Mouse (Mus musculus): Measurements from ENCODE around the gene Efnb3. TPM values are rescaled to one million over a fixed set of nuclear protein-coding genes. Genes with fewer than 3 reads are reported as not detected.

The Efnb3 gene
- polyA plus RNA-seq, 1 experiment from 2014 or later = 14.4 TPM

GRCm38 (mm10) chr11:69591424-69591823 lies 31.4 kb upstream of the Efnb3 start:
- H3K4me1 ChIP-seq (ENCODE audit: control insufficient read depth, insufficient read depth, low read length) = no peaks in the 10 kb centered on the region
- H3K36me3 ChIP-seq (ENCODE audit: control insufficient read depth, insufficient read depth, low read length) = peaks cover 39% of the 10 kb centered on the region
- 84% methylated on average over 3 of the region's 3 CpGs for WGBS

GRCm38 (mm10) chr11:69590622-69591021 lies 30.6 kb upstream of the Efnb3 start:
- Histone ChIP-seq H3K4me3 (ENCODE audit: low read depth, low read length) (no peak overlapping the region), H3K27ac (replicated peaks; ENCODE audit: low read depth, low read length) (no peak overlapping the region), H3K36me3 (ENCODE audit: control insufficient read depth, insufficient read depth, low read length) (peaks cover 39% of the 10 kb centered on the region), H3K27me3 (ENCODE audit: control insufficient read depth, insufficient read depth, low read length) (no peaks in the 10 kb centered on the region), H3K4me2 (ENCODE audit: low read depth, severe bottlenecking) (no peak overlapping the region), H3K4me1 (ENCODE audit: control insufficient read depth, insufficient read depth, low read length) (no peaks in the 10 kb centered on the region), H3K9ac (ENCODE audit: low read length) (no peak overlapping the region), H3K9me3 (ENCODE audit: control insufficient read depth, low read length) (no peaks in the 10 kb centered on the region)
- DNase-seq (ENCODE audit: low spot score) (no peak), ATAC-seq (ENCODE audit: insufficient number of reproducible peaks, low FRiP score, low TSS enrichment, low read depth) (no peak)
- 94% methylated on average over 8 of the region's 8 CpGs for WGBS

More at GRCm38 (mm10) chr11:69591424-69591823, 31.4 kb upstream of the Efnb3 start:
- no peaks in the 10 kb centered on the region for H3K9me3 ChIP-seq (ENCODE audit: control insufficient read depth, low read length)
- H3K27ac ChIP-seq (replicated peaks; ENCODE audit: low read depth, low read length) = no peak overlapping the region
- DNase-seq (ENCODE audit: low spot score) (no peak), ATAC-seq (ENCODE audit: insufficient number of reproducible peaks, low FRiP score, low TSS enrichment, low read depth) (no peak)
- H3K9ac ChIP-seq (ENCODE audit: low read length) = no peak overlapping the region
- no peaks in the 10 kb centered on the region for H3K27me3 ChIP-seq (ENCODE audit: control insufficient read depth, insufficient read depth, low read length)
- H3K4me2 ChIP-seq (ENCODE audit: low read depth, severe bottlenecking) = no peak overlapping the region
- H3K4me3 ChIP-seq (ENCODE audit: low read depth, low read length) = no peak overlapping the region

GRCm38 (mm10) chr11:69589207-69589834 lies 29.3 kb upstream of the Efnb3 start:
- 92% methylated on average over 22 of the region's 22 CpGs for WGBS
- H3K4me2 ChIP-seq (ENCODE audit: low read depth, severe bottlenecking) = no peak overlapping the region
- no peaks in the 10 kb centered on the region for H3K27me3 ChIP-seq (ENCODE audit: control insufficient read depth, insufficient read depth, low read length)
- no peaks in the 10 kb centered on the region for H3K9me3 ChIP-seq (ENCODE audit: control insufficient read depth, low read length)
- peaks cover 39% of the 10 kb centered on the region for H3K36me3 ChIP-seq (ENCODE audit: control insufficient read depth, insufficient read depth, low read length)
- no peak overlapping the region for H3K27ac ChIP-seq (replicated peaks; ENCODE audit: low read depth, low read length)
- no peak overlapping the region for H3K4me3 ChIP-seq (ENCODE audit: low read depth, low read length)
- no peaks in the 10 kb centered on the region for H3K4me1 ChIP-seq (ENCODE audit: control insufficient read depth, insufficient read depth, low read length)
- DNase-seq (ENCODE audit: low spot score) (no peak), ATAC-seq (ENCODE audit: insufficient number of reproducible peaks, low FRiP score, low TSS enrichment, low read depth) (no peak)
- H3K9ac ChIP-seq (ENCODE audit: low read length) = no peak overlapping the region

- WGBS = 87% methylated on average over 7 of the region's 7 CpGs
- Histone ChIP-seq H3K4me2 (ENCODE audit: low read depth, severe bottlenecking) (no peak overlapping the region), H3K27ac (replicated peaks; ENCODE audit: low read depth, low read length) (no peak overlapping the region), H3K9ac (ENCODE audit: low read length) (no peak overlapping the region), H3K4me1 (ENCODE audit: control insufficient read depth, insufficient read depth, low read length) (0 out of 2 replicates have a peak, but pooled peaks cover 4% of the 10 kb centered on the region), H3K36me3 (ENCODE audit: control insufficient read depth, insufficient read depth, low read length) (peaks cover 23% of the 10 kb centered on the region), H3K9me3 (ENCODE audit: control insufficient read depth, low read length) (no peaks in the 10 kb centered on the region), H3K4me3 (ENCODE audit: low read depth, low read length) (no peak overlapping the region), H3K27me3 (ENCODE audit: control insufficient read depth, insufficient read depth, low read length) (no peaks in the 10 kb centered on the region)
- ATAC-seq (ENCODE audit: insufficient number of reproducible peaks, low FRiP score, low TSS enrichment, low read depth) = no peak
- no peak for DNase-seq (ENCODE audit: low spot score)
These were observed 25.8 kb upstream of the Efnb3 start for GRCm38 (mm10) chr11:69585718-69586325.

GRCm38 (mm10) chr11:69584937-69585336 lies 24.9 kb upstream of the Efnb3 start:
- no peak for ATAC-seq (ENCODE audit: insufficient number of reproducible peaks, low FRiP score, low TSS enrichment, low read depth)
- peaks cover 18% of the 10 kb centered on the region for H3K36me3 ChIP-seq (ENCODE audit: control insufficient read depth, insufficient read depth, low read length)

GRCm38 (mm10) chr11:69584008-69584407 lies 24.0 kb upstream of the Efnb3 start:
- Histone ChIP-seq H3K4me2 (ENCODE audit: low read depth, severe bottlenecking) (no peak overlapping the region), H3K36me3 (ENCODE audit: control insufficient read depth, insufficient read depth, low read length) (peaks cover 10% of the 10 kb centered on the region), H3K9ac (ENCODE audit: low read length) (no peak overlapping the region), H3K9me3 (ENCODE audit: control insufficient read depth, low read length) (no peaks in the 10 kb centered on the region), H3K27ac (replicated peaks; ENCODE audit: low read depth, low read length) (no peak overlapping the region), H3K4me1 (ENCODE audit: control insufficient read depth, insufficient read depth, low read length) (0 out of 2 replicates have a peak, but pooled peaks cover 4% of the 10 kb centered on the region), H3K4me3 (ENCODE audit: low read depth, low read length) (no peak overlapping the region), H3K27me3 (ENCODE audit: control insufficient read depth, insufficient read depth, low read length) (no peaks in the 10 kb centered on the region)
- no peak for DNase-seq (ENCODE audit: low spot score)
- ATAC-seq (ENCODE audit: insufficient number of reproducible peaks, low FRiP score, low TSS enrichment, low read depth) = no peak
- WGBS = 86% methylated on average over 7 of the region's 7 CpGs

More at GRCm38 (mm10) chr11:69584937-69585336, 24.9 kb upstream of the Efnb3 start:
- Histone ChIP-seq H3K4me1 (ENCODE audit: control insufficient read depth, insufficient read depth, low read length) (0 out of 2 replicates have a peak, but pooled peaks cover 4% of the 10 kb centered on the region), H3K27ac (replicated peaks; ENCODE audit: low read depth, low read length) (no peak overlapping the region), H3K27me3 (ENCODE audit: control insufficient read depth, insufficient read depth, low read length) (no peaks in the 10 kb centered on the region), H3K9me3 (ENCODE audit: control insufficient read depth, low read length) (no peaks in the 10 kb centered on the region), H3K4me3 (ENCODE audit: low read depth, low read length) (no peak overlapping the region), H3K9ac (ENCODE audit: low read length) (no peak overlapping the region), H3K4me2 (ENCODE audit: low read depth, severe bottlenecking) (no peak overlapping the region)
- 95% methylated on average over 13 of the region's 13 CpGs for WGBS
- no peak for DNase-seq (ENCODE audit: low spot score)

GRCm38 (mm10) chr11:69582230-69582805 lies 22.3 kb upstream of the Efnb3 start:
- Histone ChIP-seq H3K9ac (ENCODE audit: low read length) (no peak overlapping the region), H3K27me3 (ENCODE audit: control insufficient read depth, insufficient read depth, low read length) (no peaks in the 10 kb centered on the region), H3K4me1 (ENCODE audit: control insufficient read depth, insufficient read depth, low read length) (peaks cover 14% of the 10 kb centered on the region), H3K27ac (replicated peaks; ENCODE audit: low read depth, low read length) (no peak overlapping the region), H3K4me2 (ENCODE audit: low read depth, severe bottlenecking) (peak overlapping the region; percentile 61), H3K4me3 (ENCODE audit: low read depth, low read length) (no peak overlapping the region; the same call in 1 of the 2 replicates), H3K36me3 (ENCODE audit: control insufficient read depth, insufficient read depth, low read length) (no peaks in the 10 kb centered on the region; the same call in 1 of the 2 replicates), H3K9me3 (ENCODE audit: control insufficient read depth, low read length) (no peaks in the 10 kb centered on the region)
- 74% methylated on average over 9 of the region's 9 CpGs for WGBS
- DNase-seq (ENCODE audit: low spot score) (no peak), ATAC-seq (ENCODE audit: insufficient number of reproducible peaks, low FRiP score, low TSS enrichment, low read depth) (no peak)

- H3K9ac ChIP-seq (ENCODE audit: low read length) = peak overlapping the region; percentile 55
- H3K4me1 ChIP-seq (ENCODE audit: control insufficient read depth, insufficient read depth, low read length) = peaks cover 16% of the 10 kb centered on the region
- H3K27ac ChIP-seq (replicated peaks; ENCODE audit: low read depth, low read length) = peak overlapping the region; percentile 87
- peak overlapping the region; percentile 61 for H3K4me2 ChIP-seq (ENCODE audit: low read depth, severe bottlenecking)
- 2% methylated on average over 8 of the region's 8 CpGs for WGBS
- H3K36me3 ChIP-seq (ENCODE audit: control insufficient read depth, insufficient read depth, low read length) = no peaks in the 10 kb centered on the region; the same call in 1 of the 2 replicates
- no peak for DNase-seq (ENCODE audit: low spot score)
- H3K9me3 ChIP-seq (ENCODE audit: control insufficient read depth, low read length) = no peaks in the 10 kb centered on the region
- peak overlapping the region; percentile 84 for H3K4me3 ChIP-seq (ENCODE audit: low read depth, low read length)
- no peaks in the 10 kb centered on the region for H3K27me3 ChIP-seq (ENCODE audit: control insufficient read depth, insufficient read depth, low read length)
- no peak for ATAC-seq (ENCODE audit: insufficient number of reproducible peaks, low FRiP score, low TSS enrichment, low read depth)
These were observed 21.8 kb upstream of the Efnb3 start for GRCm38 (mm10) chr11:69581814-69582213.
